Mouse (Mus musculus): Measurements from ENCODE around the gene Taar4.

DNA sequence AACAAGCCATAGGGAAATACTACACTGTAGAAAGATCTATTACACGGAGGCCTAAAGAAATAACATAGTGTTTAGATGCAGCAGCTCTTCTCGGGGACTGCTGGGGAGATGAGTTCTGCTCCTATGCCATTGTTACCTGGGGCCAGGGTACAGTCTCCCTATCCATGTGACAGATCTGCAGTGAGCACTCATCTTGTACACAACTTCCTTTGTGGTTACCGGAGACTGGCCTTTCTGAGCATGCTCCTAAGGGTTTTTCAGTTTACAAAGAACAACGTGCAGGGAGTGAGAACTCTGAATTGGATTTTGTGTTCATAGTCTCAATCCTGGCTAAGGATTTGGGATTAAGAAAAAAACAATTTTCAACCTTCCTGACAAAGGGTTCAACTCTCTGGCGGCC, 26.1 kb downstream of the Taar4 start:
- TF ChIP-seq CTCF (IDR thresholded peaks at IDR 0.05; ENCODE audit: extremely low read depth, insufficient read length, insufficient replicate concordance, low read depth, low read length): no peak
- TF ChIP-seq POLR2A (IDR thresholded peaks at IDR 0.05; ENCODE audit: low read depth, low read length): no peak
